8 mouse cellular contexts compared by ENCODE assay signal in the genomic region with DNA sequence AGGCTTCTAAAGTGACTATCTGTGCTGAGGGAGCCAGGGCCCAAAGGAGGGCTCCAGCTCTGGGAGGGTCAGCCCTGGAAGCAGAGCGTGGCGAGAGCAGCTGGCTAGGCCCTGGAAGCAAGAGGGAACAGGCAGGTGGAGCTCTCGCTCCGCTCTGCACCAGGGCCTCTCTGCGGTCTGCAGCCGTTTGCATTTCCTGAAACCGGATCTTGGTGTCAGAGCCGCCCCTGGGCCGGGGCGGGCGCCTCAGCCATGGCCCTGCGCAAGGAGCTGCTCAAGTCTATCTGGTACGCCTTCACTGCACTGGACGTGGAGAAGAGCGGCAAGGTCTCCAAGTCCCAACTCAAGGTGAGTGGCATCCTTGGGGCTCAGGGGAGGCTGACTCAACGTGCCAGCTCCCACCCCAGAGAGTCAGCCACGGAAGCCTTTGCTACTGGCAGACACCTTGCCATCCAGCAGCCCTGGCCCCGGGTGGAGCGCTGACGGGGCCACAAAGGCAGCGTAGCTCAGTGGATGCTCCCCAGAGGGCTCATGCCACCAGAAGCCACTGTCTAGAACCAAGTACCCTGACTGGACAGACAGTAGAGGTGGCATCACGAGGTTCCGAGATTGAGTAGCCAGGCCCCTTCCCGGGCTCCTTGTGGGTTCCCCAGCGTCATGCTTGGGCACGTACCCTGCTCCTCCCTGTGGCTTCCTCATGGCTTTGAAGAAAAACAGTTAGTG. TPM values are rescaled to one million over a fixed set of nuclear protein-coding genes. Genes with fewer than 3 reads are reported as not detected.
DNase-seq lines count a peak whose midpoint lies in the region; ATAC-seq and TF ChIP-seq lines count a peak whose summit lies in the region.

Def6 (plus strand) TSS at position 188 of the 723 bp plus-strand sequence.

- H3K4me2 ChIP-seq in embryonic facial prominence, embryonic 12.5 days (replicated peaks): peak within 1 kb of the TSS; percentile 61
- H3K4me2 ChIP-seq in neural tube, embryonic 12.5 days (replicated peaks): peak within 1 kb of the TSS; percentile 49

- H3K9me3 ChIP-seq in embryonic facial prominence, embryonic 12.5 days: no peaks in the 10 kb centered on the region
- no peaks in the 10 kb centered on the region for H3K9me3 ChIP-seq in neural tube, embryonic 12.5 days

- peak; percentile 63 for TF ChIP-seq CTCF in kidney, adult 2 months (conservative IDR thresholded peaks at IDR 0.05; ENCODE audit: insufficient read depth, insufficient read length, low read depth, low read length)

- H3K36me3 ChIP-seq in embryonic facial prominence, embryonic 12.5 days: peaks cover 18% of the 10 kb centered on the region
- no peaks in the 10 kb centered on the region for H3K36me3 ChIP-seq in kidney, adult 2 months (ENCODE audit: control insufficient read depth, insufficient read depth, low read length)
- peaks cover 15% of the 10 kb centered on the region for H3K36me3 ChIP-seq in neural tube, embryonic 12.5 days

- peak; percentile 27 to 35 for DNase-seq in left cerebral cortex, postnatal 25 days (ENCODE audit: low spot score in 2 of 2)
- DNase-seq in left cerebral cortex, adult 11 months (ENCODE audit: low spot score): no peak
- DNase-seq in heart, adult 9 months (ENCODE audit: low spot score in 2 of 2): peak; percentile 87
- DNase-seq in kidney, adult 2 months: peak; percentile 83
- peak; percentile 79 to 83 for DNase-seq in lung, adult 18-20 months
- peak; percentile 57 for DNase-seq in testis, postnatal 14 days (ENCODE audit: low spot score)

- intact Hi-C loops in left cerebral cortex, postnatal 25 days (cut with DNase I): loop anchor here (5.0 kb wide), 1 partner anchor 105 kb away; the partner anchor contains the start of gene Fance

- no peaks in the 10 kb centered on the region for H3K27me3 ChIP-seq in embryonic facial prominence, embryonic 12.5 days
- H3K27me3 ChIP-seq in kidney, adult 2 months (replicated peaks; ENCODE audit: control insufficient read depth, insufficient read depth, low read length): no peaks in the 10 kb centered on the region
- H3K27me3 ChIP-seq in neural tube, embryonic 12.5 days (replicated peaks): no peaks in the 10 kb centered on the region; the same call in 1 of the 2 replicates

- ATAC-seq in embryonic facial prominence, embryonic 12.5 days (ENCODE audit: insufficient number of reproducible peaks, insufficient read depth, low FRiP score, low TSS enrichment): peak; percentile 85
- no peak for ATAC-seq in neural tube, embryonic 12.5 days (ENCODE audit: low FRiP score, low read depth)

- TF ChIP-seq POLR2A in kidney, adult 2 months (IDR thresholded peaks at IDR 0.05; ENCODE audit: low read depth, low read length): no peak

- H3K4me1 ChIP-seq in embryonic facial prominence, embryonic 12.5 days: peaks cover 18% of the 10 kb centered on the region
- H3K4me1 ChIP-seq in kidney, adult 2 months (ENCODE audit: control insufficient read depth, insufficient read depth, low read length): no peaks in the 10 kb centered on the region
- peaks cover 6% of the 10 kb centered on the region; the same call in 1 of the 2 replicates for H3K4me1 ChIP-seq in neural tube, embryonic 12.5 days

- peak within 1 kb of the TSS; percentile 58 for H3K9ac ChIP-seq in embryonic facial prominence, embryonic 12.5 days
- H3K9ac ChIP-seq in neural tube, embryonic 12.5 days: 0 out of 2 replicates have a peak within 1 kb of the TSS, but pooled peaks have one; percentile 29

- H3K4me3 ChIP-seq in embryonic facial prominence, embryonic 12.5 days: peak within 1 kb of the TSS; percentile 31
- peak within 1 kb of the TSS; percentile 63 for H3K4me3 ChIP-seq in kidney, adult 2 months (ENCODE audit: insufficient read depth, low read depth, low read length)
- H3K4me3 ChIP-seq in neural tube, embryonic 12.5 days: peak within 1 kb of the TSS; percentile 11; the same call in 1 of the 2 replicates

- peak within 1 kb of the TSS; percentile 88 for H3K27ac ChIP-seq in embryonic facial prominence, embryonic 12.5 days
- peak within 1 kb of the TSS; percentile 71 for H3K27ac ChIP-seq in kidney, adult 2 months (ENCODE audit: insufficient read depth, low read depth, low read length)
- H3K27ac ChIP-seq in neural tube, embryonic 12.5 days: no peak within 1 kb of the TSS

- whole genome bisulfite sequencing in embryonic facial prominence, embryonic 12.5 days: 21% methylated on average over 26 of the region's 26 CpGs
- 13% methylated on average over 26 of the region's 26 CpGs for WGBS in kidney, adult 2 months
- 26% methylated on average over 26 of the region's 26 CpGs for WGBS in neural tube, embryonic 12.5 days

RNA-seq across cellular contexts. Expression of gene Def6, which starts in this region (rescaled TPM):
- 1 to 10 TPM; 2.9 to 3.1 TPM for total RNA-seq in left cerebral cortex, postnatal 25 days (2021)
- polyA plus RNA-seq in embryonic facial prominence, embryonic 12.5 days (2016; fragmentation: Nextera tagmentation; extraction: Ambion mirVana): 9.0 and 9.2 TPM in 2 replicates
- polyA plus RNA-seq in kidney, adult 2 months (2012; rRNA removed): 4.7 and 7.5 TPM in 2 replicates
- 4.4 and 5.3 TPM in 2 replicates for polyA plus RNA-seq in neural tube, embryonic 12.5 days (2016; fragmentation: Nextera tagmentation; extraction: Ambion mirVana)

Comparison
In these comparisons a context has a peak if more than half of its experiments do, and no peak if none do; other contexts are left out.
1. H3K4me3 ChIP-seq: peak in every context shown above with its lines; median percentile 63 in kidney, adult 2 months; 31 in embryonic facial prominence, embryonic 12.5 days; 11 in neural tube, embryonic 12.5 days.